Mouse (Mus musculus) liver, postnatal 0 days (tissue): Measurements from ENCODE around the gene AY074887. TPM values are rescaled to one million over a fixed set of nuclear protein-coding genes. Genes with fewer than 3 reads are reported as not detected.

Experiments used
- ATAC-seq: fragments of 200-750 bp; cut with Nextera tagmentation; 2 replicates; pipeline ENCODE4 v1.8.0; 2017; ENCODE audit warnings: mild to moderate bottlenecking, moderate library complexity
- DNase-seq: peaks from one replicate; pipeline ENCODE4 v3.0.0-alpha.2; 2016
- H3K27ac ChIP-seq: fragments of 300-500 bp; sonication (generic); 2 replicates; pipeline ENCODE4 v1.5.1; 2014; ENCODE audit warnings: antibody characterized with exemption, moderate library complexity, mild to moderate bottlenecking, low read depth
- H3K27me3 ChIP-seq: fragments of 300-500 bp; sonication (generic); 2 replicates; pipeline ENCODE4 v1.6.1; 2014; ENCODE audit warnings: low read length, control low read depth, mixed read lengths; ENCODE audit not compliant: insufficient read depth
- H3K36me3 ChIP-seq: fragments of 300-500 bp; sonication (generic); replicated peaks from 2 replicates; pipeline ENCODE4 v1.6.1; 2014; ENCODE audit warnings: mild to moderate bottlenecking, control low read depth, low read length, moderate library complexity, mixed read lengths; ENCODE audit not compliant: insufficient read depth
- H3K4me1 ChIP-seq: fragments of 300-500 bp; sonication (generic); 2 replicates; pipeline ENCODE4 v1.6.1; 2014; ENCODE audit warnings: antibody characterized with exemption, mild to moderate bottlenecking, control low read depth; ENCODE audit not compliant: insufficient read depth
- H3K4me2 ChIP-seq: fragments of 300-500 bp; sonication (generic); 2 replicates; pipeline ENCODE4 v1.6.1; 2014; ENCODE audit warnings: low read depth, mild to moderate bottlenecking, low read length, moderate library complexity, mixed read lengths
- H3K4me3 ChIP-seq: fragments of 300-500 bp; sonication (generic); 2 replicates; pipeline ENCODE4 v1.5.1; 2014; ENCODE audit warnings: low read depth, low read length
- H3K9ac ChIP-seq: fragments of 300-500 bp; sonication (generic); replicated peaks from 2 replicates; pipeline ENCODE4 v1.6.1; 2014; ENCODE audit warnings: mild to moderate bottlenecking, moderate library complexity
- H3K9me3 ChIP-seq: fragments of 300-500 bp; sonication (generic); 2 replicates; pipeline ENCODE4 v1.6.1; 2016; ENCODE audit warnings: mild to moderate bottlenecking, control low read depth, low read length, mixed read lengths
- CTCF ChIP-seq: sonication (generic); IDR thresholded peaks from 2 replicates; pipeline ENCODE4 v1.5.1; 2016; ENCODE audit warnings: antibody characterized with exemption, low read depth
- EP300 ChIP-seq: IDR thresholded peaks from 2 replicates; pipeline ENCODE4 v1.6.1; 2016; ENCODE audit warnings: antibody characterized with exemption, low read depth, mild to moderate bottlenecking
- WGBS: fragments of 180-500 bp; shearing (Covaris S2); extraction: QIAGEN DNeasy Blood & Tissue Kit; methylation state at CpG from one replicate; pipeline ENCODE4 v1.1.7; 2014; ENCODE audit not compliant: insufficient replicate concordance; 5-methylcytosine and 5-hydroxymethylcytosine counted together
- polyA plus RNA-seq: library from polyadenylated mRNA; unstranded; fragments of >200 nt; fragmentation: Nextera tagmentation; extraction: Ambion mirVana; gene quantifications from 2 replicates; pipeline ENCODE4 v1.2.1, GENCODE M21; 2015

Gene AY074887
- polyA plus RNA-seq, result 0.39 and 0.44 TPM in 2 replicates

- peak; percentile 98 for ATAC-seq
- no peaks in the 10 kb centered on the region for H3K9me3 ChIP-seq
- no peaks in the 10 kb centered on the region for H3K27me3 ChIP-seq
- peak within 1 kb of the TSS; percentile 80 for H3K27ac ChIP-seq
- under 1% methylated on average over 62 of the region's 65 CpGs for WGBS
- TF ChIP-seq CTCF, result no peak
- no peak for TF ChIP-seq EP300
- peak within 1 kb of the TSS; percentile 80 for H3K9ac ChIP-seq
- peaks cover 15% of the 10 kb centered on the region for H3K36me3 ChIP-seq
- DNase-seq, result peak; percentile 97
- peak within 1 kb of the TSS; percentile 83 for H3K4me3 ChIP-seq
- peaks cover 15% of the 10 kb centered on the region for H3K4me1 ChIP-seq
- peak within 1 kb of the TSS; percentile 78 for H3K4me2 ChIP-seq
These were observed at the start of gene AY074887, which contains the start of gene Psma4 for GRCm38 (mm10) chr9:54950575-54951321. TSS of gene AY074887 (minus strand) at chr9:54950998. TSS of gene Psma4 (plus strand) at chr9:54950790.

GRCm38 (mm10) chr9:54995645-54996044 is 44.8 kb upstream of the AY074887 start:
- Histone ChIP-seq H3K27me3 (no peaks in the 10 kb centered on the region), H3K4me1 (no peaks in the 10 kb centered on the region), H3K4me3 (no peak overlapping the region), H3K9me3 (no peaks in the 10 kb centered on the region), H3K9ac (no peak overlapping the region), H3K36me3 (no peaks in the 10 kb centered on the region), H3K4me2 (no peak overlapping the region), H3K27ac (no peak overlapping the region)
- DNase-seq, result no peak
- TF ChIP-seq EP300 (peak; percentile 87), CTCF (no peak)
- peak; percentile 35 for ATAC-seq
- 43% methylated on average over 3 of the region's 3 CpGs for WGBS

- Histone ChIP-seq H3K4me1 (no peaks in the 10 kb centered on the region), H3K4me2 (no peak overlapping the region), H3K9me3 (no peaks in the 10 kb centered on the region), H3K27ac (no peak overlapping the region), H3K36me3 (no peaks in the 10 kb centered on the region), H3K9ac (no peak overlapping the region), H3K4me3 (no peak overlapping the region), H3K27me3 (no peaks in the 10 kb centered on the region)
- ATAC-seq (no peak), DNase-seq (no peak)
- TF ChIP-seq CTCF, result no peak
- TF ChIP-seq EP300, result no peak
- 60% methylated on average over 3 of the region's 3 CpGs for WGBS
These were observed 43.6 kb upstream of the AY074887 start for GRCm38 (mm10) chr9:54994381-54994780.

- H3K36me3 ChIP-seq, result no peaks in the 10 kb centered on the region
- no peak overlapping the region for H3K4me2 ChIP-seq
- no peaks in the 10 kb centered on the region for H3K4me1 ChIP-seq
- no peak overlapping the region for H3K4me3 ChIP-seq
- no peak overlapping the region for H3K9ac ChIP-seq
- H3K27me3 ChIP-seq, result no peaks in the 10 kb centered on the region
- TF ChIP-seq CTCF, result no peak
- no peak for TF ChIP-seq EP300
- H3K9me3 ChIP-seq, result no peaks in the 10 kb centered on the region
- no peak overlapping the region for H3K27ac ChIP-seq
- 63% methylated on average over 3 of the region's 3 CpGs for WGBS
- ATAC-seq (no peak), DNase-seq (no peak)
These were observed 39.6 kb upstream of the AY074887 start for GRCm38 (mm10) chr9:54990362-54990761.

GRCm38 (mm10) chr9:54982401-54982800 is 31.6 kb upstream of the AY074887 start:
- 7% methylated on average over 7 of the region's 7 CpGs for WGBS
- DNase-seq (no peak), ATAC-seq (no peak)
- H3K9ac ChIP-seq, result no peak overlapping the region
- H3K4me2 ChIP-seq, result no peak overlapping the region
- no peak overlapping the region for H3K27ac ChIP-seq
- H3K9me3 ChIP-seq, result no peaks in the 10 kb centered on the region
- no peaks in the 10 kb centered on the region for H3K36me3 ChIP-seq
- peaks cover 10% of the 10 kb centered on the region for H3K4me1 ChIP-seq
- H3K4me3 ChIP-seq, result peak overlapping the region; percentile 56; the same call in 1 of the 2 replicates
- TF ChIP-seq EP300 (no peak), CTCF (no peak)
- H3K27me3 ChIP-seq, result peaks cover 40% of the 10 kb centered on the region

- no peaks in the 10 kb centered on the region for H3K9me3 ChIP-seq
- peak overlapping the region; percentile 91 for H3K4me2 ChIP-seq
- TF ChIP-seq CTCF (no peak), EP300 (no peak)
- H3K27me3 ChIP-seq, result peaks cover 40% of the 10 kb centered on the region
- H3K9ac ChIP-seq, result no peak overlapping the region
- peaks cover 10% of the 10 kb centered on the region for H3K4me1 ChIP-seq
- H3K4me3 ChIP-seq, result peak overlapping the region; percentile 56
- WGBS, result under 1% methylated on average over 74 of the region's 85 CpGs
- ATAC-seq (peak; percentile 67; the same call in 1 of the 2 replicates), DNase-seq (peak; percentile 60)
- H3K27ac ChIP-seq, result no peak overlapping the region
- no peaks in the 10 kb centered on the region for H3K36me3 ChIP-seq
These were observed 30.7 kb upstream of the AY074887 start for GRCm38 (mm10) chr9:54981291-54982191.
